Mouse (Mus musculus): Measurements from ENCODE around the gene Ltbp4. TPM values are rescaled to one million over a fixed set of nuclear protein-coding genes. Genes with fewer than 3 reads are reported as not detected.

Ltbp4 gene
- polyA plus RNA-seq (2017; shearing (Covaris generic)) = 1.1 TPM

GRCm38 (mm10) chr7:27337175-27337853, at the start of gene Ltbp4:
TSS of gene Ltbp4 (minus strand) at chr7:27337692.

GRCm38 (mm10) chr7:27356861-27357594, 19.5 kb upstream of the Ltbp4 start, which contains the start of gene Gm20479:
TSS of gene Gm20479 (minus strand) at chr7:27357419.

DNA sequence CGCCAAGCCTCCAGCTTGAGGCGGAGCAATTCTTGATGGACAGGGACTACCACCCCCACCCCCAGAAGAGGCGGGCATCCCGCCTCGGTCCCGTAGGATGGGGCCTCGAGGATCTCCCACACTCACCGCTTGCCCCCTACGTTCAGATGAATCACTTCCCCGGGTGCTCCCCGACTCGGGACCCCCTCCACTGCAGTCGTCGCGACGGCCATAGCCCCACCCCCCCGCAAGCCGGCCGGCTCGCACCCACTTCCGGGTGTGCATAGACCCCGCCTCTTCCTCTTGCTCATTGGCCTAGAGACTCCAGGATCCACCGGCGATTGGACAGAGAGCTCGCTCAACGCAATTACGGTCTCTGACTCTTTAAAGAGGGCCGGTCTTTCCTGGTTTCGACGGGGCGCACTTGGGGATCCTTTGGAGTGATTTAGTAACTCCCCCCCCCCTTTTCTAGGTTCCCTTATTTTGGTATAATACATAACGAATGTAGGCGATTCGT, 18.3 kb upstream of the Ltbp4 start, which contains the start of gene Shkbp1:
TSS of gene Shkbp1 (minus strand) at position 275 of the 496 bp plus-strand sequence.

GRCm38 (mm10) chr7:27258205-27258899, 79.1 kb downstream of the Ltbp4 start, which contains the start of gene Numbl:
TSS of gene Numbl (plus strand) at chr7:27258433.

Other genes starting within 250 kb of the Ltbp4 start
- not detected for gene Cyp2f2, start 217.8 kb downstream of the Ltbp4 start, polyA plus RNA-seq (2017; shearing (Covaris generic))
- gene Cyp2t4, start 184.0 kb downstream of the Ltbp4 start, polyA plus RNA-seq (2017; shearing (Covaris generic)) = 0.12 TPM
- 75.4 TPM for gene Egln2, start 170.9 kb downstream of the Ltbp4 start, polyA plus RNA-seq (2017; shearing (Covaris generic))
- 160 TPM for gene Rab4b, start 158.8 kb downstream of the Ltbp4 start, polyA plus RNA-seq (2017; shearing (Covaris generic))
- 1.5 TPM for gene Gm21983, start 156.6 kb downstream of the Ltbp4 start, polyA plus RNA-seq (2017; shearing (Covaris generic))
- not detected for gene Mia, start 156.5 kb downstream of the Ltbp4 start, polyA plus RNA-seq (2017; shearing (Covaris generic))
- 1.3 TPM for gene BC024978, start 141.9 kb downstream of the Ltbp4 start, polyA plus RNA-seq (2017; shearing (Covaris generic))
- 105 TPM for gene Snrpa, start 141.4 kb downstream of the Ltbp4 start, polyA plus RNA-seq (2017; shearing (Covaris generic))
- 13.9 TPM for gene Itpkc, start 109.0 kb downstream of the Ltbp4 start, polyA plus RNA-seq (2017; shearing (Covaris generic))
- gene Coq8b, start 104.7 kb downstream of the Ltbp4 start, polyA plus RNA-seq (2017; shearing (Covaris generic)) = 22.8 TPM
- gene Numbl, start 79.3 kb downstream of the Ltbp4 start, polyA plus RNA-seq (2017; shearing (Covaris generic)) = 1.8 TPM
- 78.9 TPM for gene Shkbp1, start 18.3 kb upstream of the Ltbp4 start, polyA plus RNA-seq (2017; shearing (Covaris generic))
- gene Gm20479, start 19.7 kb upstream of the Ltbp4 start, polyA plus RNA-seq (2017; shearing (Covaris generic)) = not detected
- gene Sptbn4, start 110.0 kb upstream of the Ltbp4 start, polyA plus RNA-seq (2017; shearing (Covaris generic)) = 0.60 TPM
- 14.3 TPM for gene Blvrb, start 110.3 kb upstream of the Ltbp4 start, polyA plus RNA-seq (2017; shearing (Covaris generic))
- gene Sertad3, start 136.1 kb upstream of the Ltbp4 start, polyA plus RNA-seq (2017; shearing (Covaris generic)) = 49.7 TPM
- 60.6 TPM for gene Sertad1, start 149.2 kb upstream of the Ltbp4 start, polyA plus RNA-seq (2017; shearing (Covaris generic))
- 0.44 TPM for gene Prx, start 161.6 kb upstream of the Ltbp4 start, polyA plus RNA-seq (2017; shearing (Covaris generic))
- 0.06 TPM for gene Hipk4, start 185.6 kb upstream of the Ltbp4 start, polyA plus RNA-seq (2017; shearing (Covaris generic))
- gene Pld3, start 215.5 kb upstream of the Ltbp4 start, polyA plus RNA-seq (2017; shearing (Covaris generic)) = 148 TPM
- gene 2310022A10Rik, start 215.5 kb upstream of the Ltbp4 start, polyA plus RNA-seq (2017; shearing (Covaris generic)) = 26.7 TPM

Measured in CD4-positive, CD25-positive, alpha-beta regulatory T cell (primary cell).